Mouse (Mus musculus): ENCODE measurements around the gene Neurod6. TPM values are rescaled to one million over a fixed set of nuclear protein-coding genes. Genes with fewer than 3 reads are reported as not detected.
"Not testable (repeated sequence)": the region's sequence is repeated elsewhere in the genome, so short reads cannot be mapped to it uniquely, and the experiment has no call there.

Neurod6 gene
- total RNA-seq (2012; rRNA removed): not detected in 2 replicates
- not detected in 2 replicates for total RNA-seq (2014; rRNA removed)
- not detected in 2 replicates for polyA plus RNA-seq (2012; ENCODE audit: insufficient read length, low read depth)

DNA sequence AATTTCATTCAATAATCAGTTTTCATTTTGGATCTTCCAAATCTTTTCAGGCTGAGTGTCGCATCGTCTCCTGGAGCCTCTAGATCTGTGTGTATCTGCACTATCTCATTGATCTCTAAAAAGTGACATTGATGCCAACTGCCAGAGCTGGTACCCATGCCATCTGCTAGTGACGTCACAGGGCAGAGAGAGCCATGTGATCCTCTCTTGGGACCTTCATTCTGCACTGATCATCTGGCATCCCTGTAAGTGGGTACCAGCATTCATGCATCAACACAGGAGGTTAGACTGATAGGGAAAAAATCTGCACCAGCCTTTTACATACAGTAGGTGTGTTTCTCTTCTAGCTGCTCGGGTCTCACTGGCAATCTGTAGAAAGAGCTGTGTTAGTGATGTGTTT lies at the start of gene Neurod6:
Neurod6 (minus strand) TSS at position 290 of the 400 bp plus-strand sequence.
- no peaks in the 10 kb centered on the region for H3K79me2 ChIP-seq (replicated peaks; ENCODE audit: control insufficient read depth, extremely low read depth, insufficient read depth, poor library complexity, severe bottlenecking)
- H3K27me3 ChIP-seq (replicated peaks): no peaks in the 10 kb centered on the region
- in situ Hi-C loops (cut with MboI; ENCODE audit: low pct_ligation_motif_present, low pct_unique_long_range_greater_than_20kb, low sequenced_read_pairs) (no loop called here), dilution Hi-C loops (cut with MboI; ENCODE audit: extremely low pct_ligation_motif_present, extremely low pct_unique_long_range_greater_than_20kb, low sequenced_read_pairs) (no loop called here)
- no peak within 1 kb of the TSS for H3K4me2 ChIP-seq (ENCODE audit: insufficient read depth, low read depth, poor library complexity, severe bottlenecking)
- H3K27ac ChIP-seq (ENCODE audit: insufficient read depth, low read depth): no peak within 1 kb of the TSS
- H3K4me3 ChIP-seq (replicated peaks in 1 of 3; ENCODE audit: low read depth in 2 of 3, low read length in 2 of 3, poor library complexity in 1 of 3): no peak within 1 kb of the TSS
- H3K9me3 ChIP-seq (replicated peaks; ENCODE audit: low read length): no peaks in the 10 kb centered on the region
- no peak for DNase-seq (ENCODE audit: extremely low read depth)
- H3K4me1 ChIP-seq (ENCODE audit: control insufficient read depth in 1 of 2, insufficient read depth in 2 of 2): peaks cover 0 to 12% of the 10 kb centered on the region in 2 experiments; a peak in 1 of 4 replicates
- no peak within 1 kb of the TSS for H3K9ac ChIP-seq (ENCODE audit: insufficient read depth, low read depth)
- TF ChIP-seq NRF1 (IDR thresholded peaks at IDR 0.05; ENCODE audit: low read depth, low read length): no peak
- no peak for TF ChIP-seq ELF1 (IDR thresholded peaks at IDR 0.05; ENCODE audit: low read depth, low read length)
- H3K36me3 ChIP-seq (replicated peaks in 1 of 2; ENCODE audit: control insufficient read depth in 1 of 2, insufficient read depth in 1 of 2, low read length in 1 of 2): no peaks in the 10 kb centered on the region

DNA sequence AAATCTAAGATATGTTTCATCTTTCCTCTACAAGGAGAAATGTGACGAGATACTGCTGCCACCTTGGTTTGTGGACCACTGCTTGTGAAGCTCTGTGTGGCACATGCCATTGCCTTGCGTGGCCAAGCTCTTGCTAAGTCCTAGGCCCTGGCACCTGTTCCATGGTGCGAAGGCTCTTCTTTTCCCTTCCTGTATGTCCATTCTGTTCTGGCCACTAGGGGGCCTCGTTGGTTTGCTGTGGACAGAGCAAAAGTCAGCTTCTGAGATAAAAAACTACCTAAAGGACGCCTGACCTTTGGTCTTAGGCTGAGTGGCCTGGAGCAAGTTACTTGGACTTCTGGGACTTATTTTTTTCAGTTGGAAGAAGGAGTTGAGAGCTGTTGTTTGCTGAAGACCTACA lies 36.1 kb upstream of the Neurod6 start:
- H3K36me3 ChIP-seq (replicated peaks in 1 of 2; ENCODE audit: control insufficient read depth in 1 of 2, insufficient read depth in 1 of 2, low read length in 1 of 2): no peaks in the 10 kb centered on the region
- dilution Hi-C loops (cut with MboI; ENCODE audit: extremely low pct_ligation_motif_present, extremely low pct_unique_long_range_greater_than_20kb, low sequenced_read_pairs) (no loop called here), in situ Hi-C loops (cut with MboI; ENCODE audit: low pct_ligation_motif_present, low pct_unique_long_range_greater_than_20kb, low sequenced_read_pairs) (no loop called here)
- H3K4me1 ChIP-seq (ENCODE audit: control insufficient read depth in 1 of 2, insufficient read depth in 2 of 2): no peaks in the 10 kb centered on the region
- H3K79me2 ChIP-seq (replicated peaks; ENCODE audit: control insufficient read depth, extremely low read depth, insufficient read depth, poor library complexity, severe bottlenecking): no peaks in the 10 kb centered on the region
- no peak overlapping the region for H3K4me2 ChIP-seq (ENCODE audit: insufficient read depth, low read depth, poor library complexity, severe bottlenecking)
- H3K27ac ChIP-seq (ENCODE audit: insufficient read depth, low read depth): no peak overlapping the region
- no peaks in the 10 kb centered on the region for H3K9me3 ChIP-seq (replicated peaks; ENCODE audit: low read length)
- no peaks in the 10 kb centered on the region for H3K27me3 ChIP-seq (replicated peaks)
- TF ChIP-seq ZC3H11A (IDR thresholded peaks at IDR 0.05; ENCODE audit: low read depth, low read length) (no peak), CTCF (conservative IDR thresholded peaks at IDR 0.05 in 1 of 2, IDR thresholded peaks at IDR 0.05 in 1 of 2; ENCODE audit: low read depth in 2 of 2, low read length in 2 of 2) (peak; percentile 58 to 60), SMC3 (IDR thresholded peaks at IDR 0.05; ENCODE audit: low read depth, low read length) (peak; percentile 47), RAD21 (IDR thresholded peaks at IDR 0.05; ENCODE audit: low read depth, low read length) (peak; percentile 60)
- no peak overlapping the region for H3K4me3 ChIP-seq (replicated peaks in 1 of 3; ENCODE audit: low read depth in 2 of 3, low read length in 2 of 3, poor library complexity in 1 of 3)
- peak; percentile 68 for DNase-seq (ENCODE audit: extremely low read depth)
- no peak overlapping the region for H3K9ac ChIP-seq (ENCODE audit: insufficient read depth, low read depth)

DNA sequence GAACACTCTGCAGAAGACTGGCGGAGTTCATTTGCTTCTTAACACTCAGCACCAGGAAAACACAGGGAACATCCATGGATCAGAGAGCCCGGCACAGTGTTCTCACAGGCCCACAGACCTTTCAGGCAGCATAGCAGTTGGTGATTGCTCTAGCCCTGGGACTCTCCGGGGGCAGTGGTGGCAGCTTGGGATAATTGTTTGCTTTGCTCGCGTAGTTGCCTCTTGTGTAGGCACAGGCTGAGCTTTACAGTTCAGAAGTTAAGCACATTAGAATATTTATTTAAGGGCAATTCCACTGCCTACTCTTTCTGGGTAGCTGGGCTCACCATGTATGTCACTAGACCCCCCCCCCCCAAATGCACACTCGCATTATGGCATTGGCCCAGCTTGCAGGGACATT lies 34.4 kb upstream of the Neurod6 start:
- in situ Hi-C loops (cut with MboI; ENCODE audit: low pct_ligation_motif_present, low pct_unique_long_range_greater_than_20kb, low sequenced_read_pairs): no loop called here
- Histone ChIP-seq H3K36me3 (replicated peaks in 1 of 2; ENCODE audit: control insufficient read depth in 1 of 2, insufficient read depth in 1 of 2, low read length in 1 of 2) (no peaks in the 10 kb centered on the region), H3K9ac (ENCODE audit: insufficient read depth, low read depth) (no peak overlapping the region), H3K79me2 (replicated peaks; ENCODE audit: control insufficient read depth, extremely low read depth, insufficient read depth, poor library complexity, severe bottlenecking) (no peaks in the 10 kb centered on the region), H3K4me3 (replicated peaks in 1 of 3; ENCODE audit: low read depth in 2 of 3, low read length in 2 of 3, poor library complexity in 1 of 3) (no peak overlapping the region), H3K4me1 (ENCODE audit: control insufficient read depth in 1 of 2, insufficient read depth in 2 of 2) (no peaks in the 10 kb centered on the region), H3K4me2 (ENCODE audit: insufficient read depth, low read depth, poor library complexity, severe bottlenecking) (no peak overlapping the region), H3K9me3 (replicated peaks; ENCODE audit: low read length) (no peaks in the 10 kb centered on the region), H3K27ac (ENCODE audit: insufficient read depth, low read depth) (no peak overlapping the region), H3K27me3 (replicated peaks) (no peaks in the 10 kb centered on the region)
- dilution Hi-C loops (cut with MboI; ENCODE audit: extremely low pct_ligation_motif_present, extremely low pct_unique_long_range_greater_than_20kb, low sequenced_read_pairs): no loop called here
- TF ChIP-seq NRF1 (IDR thresholded peaks at IDR 0.05; ENCODE audit: low read depth, low read length): no peak
- no peak for TF ChIP-seq KAT2A (IDR thresholded peaks at IDR 0.05; ENCODE audit: insufficient replicate concordance, low read length)
- TF ChIP-seq TBP (conservative IDR thresholded peaks at IDR 0.05; ENCODE audit: low read depth, low read length): no peak
- TF ChIP-seq ZNF384 (IDR thresholded peaks at IDR 0.05; ENCODE audit: low read depth, low read length): no peak
- TF ChIP-seq ZKSCAN1 (IDR thresholded peaks at IDR 0.05; ENCODE audit: borderline replicate concordance, low read depth, low read length): no peak
- TF ChIP-seq SMC3 (IDR thresholded peaks at IDR 0.05; ENCODE audit: low read depth, low read length): no peak
- no peak for TF ChIP-seq MAFK (IDR thresholded peaks at IDR 0.05; ENCODE audit: insufficient replicate concordance, low read length)
- no peak for TF ChIP-seq NELFE (IDR thresholded peaks at IDR 0.05; ENCODE audit: low read depth, low read length)
- TF ChIP-seq ZC3H11A (IDR thresholded peaks at IDR 0.05; ENCODE audit: low read depth, low read length): no peak
- DNase-seq (ENCODE audit: extremely low read depth): no peak

DNA sequence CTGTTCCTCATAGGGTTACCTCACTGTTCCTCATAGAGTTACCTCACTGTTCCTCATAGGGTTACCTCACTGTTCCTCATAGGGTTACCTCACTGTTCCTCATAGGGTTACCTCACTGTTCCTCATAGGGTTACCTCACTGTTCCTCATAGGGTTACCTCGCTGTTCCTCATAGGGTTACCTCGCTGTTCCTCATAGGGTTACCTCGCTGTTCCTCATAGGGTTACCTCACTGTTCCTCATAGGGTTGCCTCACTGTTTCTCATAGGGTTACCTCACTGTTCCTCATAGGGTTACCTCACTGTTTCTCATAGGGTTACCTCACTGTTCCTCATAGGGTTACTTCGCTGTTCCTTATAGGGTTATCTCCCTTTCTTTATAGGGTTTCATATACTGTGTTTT lies 29.9 kb upstream of the Neurod6 start:
- H3K4me2 ChIP-seq (ENCODE audit: insufficient read depth, low read depth, poor library complexity, severe bottlenecking); in situ Hi-C loops (cut with MboI; ENCODE audit: low pct_ligation_motif_present, low pct_unique_long_range_greater_than_20kb, low sequenced_read_pairs); H3K79me2 ChIP-seq (replicated peaks; ENCODE audit: control insufficient read depth, extremely low read depth, insufficient read depth, poor library complexity, severe bottlenecking); DNase-seq (ENCODE audit: extremely low read depth); H3K9ac ChIP-seq (ENCODE audit: insufficient read depth, low read depth); H3K4me1 ChIP-seq (ENCODE audit: control insufficient read depth in 1 of 2, insufficient read depth in 2 of 2); dilution Hi-C loops (cut with MboI; ENCODE audit: extremely low pct_ligation_motif_present, extremely low pct_unique_long_range_greater_than_20kb, low sequenced_read_pairs); H3K27ac ChIP-seq (ENCODE audit: insufficient read depth, low read depth); H3K36me3 ChIP-seq (replicated peaks in 1 of 2; ENCODE audit: control insufficient read depth in 1 of 2, insufficient read depth in 1 of 2, low read length in 1 of 2); H3K27me3 ChIP-seq (replicated peaks); H3K4me3 ChIP-seq (replicated peaks in 1 of 3; ENCODE audit: low read depth in 2 of 3, low read length in 2 of 3, poor library complexity in 1 of 3); H3K9me3 ChIP-seq (replicated peaks; ENCODE audit: low read length): not testable (repeated sequence)
